Mouse (Mus musculus) neural tube, embryonic 12.5 days (tissue): ENCODE data around the gene Wee2. TPM values are rescaled to one million over a fixed set of nuclear protein-coding genes. Genes with fewer than 3 reads are reported as not detected.

Experiments used
- ATAC-seq: fragments of 200-750 bp; cut with Nextera tagmentation; 2 replicates; pipeline ENCODE4 v1.8.0; 2017; ENCODE audit warnings: low read depth, mild to moderate bottlenecking, moderate TSS enrichment, moderate library complexity; ENCODE audit not compliant: low FRiP score
- H3K27ac ChIP-seq: fragments of 300-500 bp; sonication (generic); 2 replicates; pipeline ENCODE4 v1.5.1; 2016
- H3K27me3 ChIP-seq: fragments of 300-500 bp; sonication (generic); replicated peaks from 2 replicates; pipeline ENCODE4 v1.6.1; 2016; ENCODE audit warnings: mild to moderate bottlenecking
- H3K36me3 ChIP-seq: fragments of 300-500 bp; sonication (generic); 2 replicates; pipeline ENCODE4 v1.6.1; 2016; ENCODE audit warnings: mild to moderate bottlenecking
- H3K4me1 ChIP-seq: fragments of 300-500 bp; sonication (generic); 2 replicates; pipeline ENCODE4 v1.6.1; 2016
- H3K4me2 ChIP-seq: fragments of 300-500 bp; sonication (generic); replicated peaks from 2 replicates; pipeline ENCODE4 v1.6.1; 2016; ENCODE audit warnings: mild to moderate bottlenecking
- H3K4me3 ChIP-seq: fragments of 300-500 bp; sonication (generic); 2 replicates; pipeline ENCODE4 v1.5.1; 2016
- H3K9ac ChIP-seq: fragments of 300-500 bp; sonication (generic); 2 replicates; pipeline ENCODE4 v1.6.1; 2016; ENCODE audit warnings: mild to moderate bottlenecking
- H3K9me3 ChIP-seq: fragments of 300-500 bp; sonication (generic); 2 replicates; pipeline ENCODE4 v1.6.1; 2016; ENCODE audit warnings: mild to moderate bottlenecking
- WGBS: fragments of 180-500 bp; shearing (Covaris S2); methylation state at CpG from one replicate; pipeline ENCODE4 v1.1.7; 2016; 5-methylcytosine and 5-hydroxymethylcytosine counted together
- polyA plus RNA-seq: library from polyadenylated mRNA; unstranded; fragments of >200 nt; fragmentation: Nextera tagmentation; extraction: Ambion mirVana; gene quantifications from 2 replicates; pipeline ENCODE4 v1.2.1, GENCODE M21; 2016

Gene Wee2
- polyA plus RNA-seq, 1 experiment from 2014 or later: not detected

- Histone ChIP-seq H3K27me3 (no peaks in the 10 kb centered on the region), H3K4me3 (no peak within 1 kb of the TSS), H3K9me3 (no peaks in the 10 kb centered on the region)
Measured at GRCm38 (mm10) chr6:40490933-40491332, 52.0 kb downstream of the Wee2 start, which contains the start of gene Tas2r137. Gene Tas2r137 (plus strand): TSS chr6:40491233.

DNA sequence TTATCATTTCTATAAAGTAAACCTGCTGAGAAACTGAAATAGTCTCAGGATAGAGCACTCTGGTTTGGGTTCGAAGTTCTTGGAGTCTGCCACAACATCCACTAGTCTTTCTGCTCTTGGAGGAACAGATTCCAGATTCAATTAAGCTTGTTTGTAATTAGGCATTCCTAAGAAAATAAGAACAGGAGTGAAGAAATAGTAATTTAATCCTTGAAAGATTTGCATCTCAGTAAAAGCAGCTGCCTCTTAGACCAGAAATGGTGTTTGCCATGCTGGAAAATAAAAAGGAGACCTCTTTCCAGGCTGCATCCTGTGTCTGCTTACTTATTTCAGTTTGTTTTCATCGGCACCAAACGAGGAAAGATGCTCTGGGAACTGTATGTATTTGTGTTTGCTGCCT is 54.3 kb downstream of the Wee2 start, which contains the start of gene Tas2r108:
Gene Tas2r108, plus strand, starts transcription at position 301 of the 400 bp plus-strand sequence.
- no peak for ATAC-seq
- Histone ChIP-seq H3K4me1 (no peaks in the 10 kb centered on the region), H3K27me3 (no peaks in the 10 kb centered on the region), H3K4me2 (no peak within 1 kb of the TSS), H3K9ac (no peak within 1 kb of the TSS), H3K36me3 (no peaks in the 10 kb centered on the region), H3K4me3 (no peak within 1 kb of the TSS), H3K27ac (no peak within 1 kb of the TSS), H3K9me3 (no peaks in the 10 kb centered on the region)
- WGBS: 85% methylated on average over 3 of the region's 3 CpGs

More at GRCm38 (mm10) chr6:40490933-40491332, 52.0 kb downstream of the Wee2 start, which contains the start of gene Tas2r137:
- ATAC-seq: no peak
- Histone ChIP-seq H3K9ac (no peak within 1 kb of the TSS), H3K27ac (no peak within 1 kb of the TSS), H3K36me3 (no peaks in the 10 kb centered on the region), H3K4me1 (no peaks in the 10 kb centered on the region), H3K4me2 (no peak within 1 kb of the TSS)

Other genes with a start within 250 kb of the Wee2 start
- gene Agk, start 113.9 kb upstream of the Wee2 start, polyA plus RNA-seq: 36.8 and 42.3 TPM in 2 replicates
- gene E330009J07Rik, start 3.0 kb upstream of the Wee2 start, polyA plus RNA-seq: 16.5 and 21.7 TPM in 2 replicates
- gene Ssbp1, start 32.3 kb downstream of the Wee2 start, polyA plus RNA-seq: 147 and 156 TPM in 2 replicates
- gene Tas2r137, start 52.1 kb downstream of the Wee2 start, polyA plus RNA-seq: not detected in 2 replicates
- gene Tas2r108, start 54.4 kb downstream of the Wee2 start, polyA plus RNA-seq: not detected in 2 replicates
- gene Prss37, start 80.4 kb downstream of the Wee2 start, polyA plus RNA-seq: not detected in 2 replicates
- 0.06 TPM in 1 of 2 replicates, not detected in the other for gene Olfr461, start 116.0 kb downstream of the Wee2 start, polyA plus RNA-seq
- not detected in 2 replicates for gene Olfr460, start 130.4 kb downstream of the Wee2 start, polyA plus RNA-seq
- gene Clec5a, start 146.7 kb downstream of the Wee2 start, polyA plus RNA-seq: 0.34 and 1.1 TPM in 2 replicates
- gene Tas2r138, start 174.2 kb downstream of the Wee2 start, polyA plus RNA-seq: not detected in 2 replicates
- gene Mgam, start 189.7 kb downstream of the Wee2 start, polyA plus RNA-seq: 0.05 and 0.20 TPM in 2 replicates